In the genomic region with DNA sequence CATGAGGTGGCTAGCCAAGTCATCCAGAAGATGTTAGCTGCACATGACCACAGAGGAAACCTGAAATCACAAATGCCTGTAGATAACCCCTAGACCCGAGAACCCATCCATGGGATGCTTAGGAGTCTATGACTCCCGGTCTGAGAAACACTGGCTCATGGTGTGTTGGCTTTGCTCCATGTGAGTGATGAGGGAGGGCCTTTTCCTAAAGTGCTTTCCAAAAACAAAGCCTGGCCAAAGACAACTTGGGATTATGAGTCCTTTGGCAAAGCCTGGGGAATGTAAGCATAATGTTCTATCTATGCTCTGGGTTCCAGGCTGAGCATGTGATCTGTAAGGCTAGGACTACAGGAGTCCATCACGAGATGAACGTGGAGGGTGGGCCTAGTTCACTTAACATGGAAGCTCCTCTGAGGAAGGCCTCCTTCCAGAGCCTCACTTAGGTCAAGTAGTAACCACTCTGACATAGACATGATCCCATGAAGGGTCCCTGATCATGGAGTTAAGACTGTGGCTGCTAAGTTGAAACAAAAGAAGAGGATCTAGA, we compare ENCODE assay signal across 14 mouse cellular contexts.
"Had no signal": no experiment of that assay in that cellular context is flagged by ENCODE, and none has a peak within 500 bp of the region (broad histone marks: within the 10 kb centered on the region; RNA-seq: fewer than 3 reads in every experiment).

No protein-coding gene starts in this region.

- H3K36me3 ChIP-seq: liver, embryonic 13.5 days; midbrain, embryonic 13.5 days had no signal

- ATAC-seq: intestine, postnatal 0 days; lung, postnatal 0 days; midbrain, embryonic 13.5 days had no signal

- H3K4me3 ChIP-seq: left cerebral cortex, adult 2 months; liver, embryonic 13.5 days; midbrain, embryonic 13.5 days had no signal

- H3K27me3 ChIP-seq: liver, embryonic 13.5 days; midbrain, embryonic 13.5 days had no signal

- H3K4me2 ChIP-seq: liver, embryonic 13.5 days; lung, embryonic 14.5 days; midbrain, embryonic 13.5 days had no signal

- H3K9me3 ChIP-seq: liver, embryonic 13.5 days; midbrain, embryonic 13.5 days had no signal

- DNase-seq: kidney, adult 8-10 months; kidney, postnatal 25 days; layer of hippocampus, postnatal 36 days; liver, embryonic 13.5 days; lung, embryonic 14.5 days; right cerebral cortex, postnatal 14 days; right cerebral cortex, postnatal 4 days; thymus, adult 2 months had no signal

- H3K27ac ChIP-seq: left cerebral cortex, adult 2 months; liver, embryonic 13.5 days; macrophage; midbrain, embryonic 13.5 days; stomach, postnatal 0 days had no signal

- H3K9ac ChIP-seq: liver, embryonic 13.5 days; lung, embryonic 14.5 days; midbrain, embryonic 13.5 days had no signal
